Mouse (Mus musculus): ENCODE measurements around the gene Igfbp7. TPM values are rescaled to one million over a fixed set of nuclear protein-coding genes. Genes with fewer than 3 reads are reported as not detected.

Igfbp7 gene
- polyA plus RNA-seq, 1 experiment from 2014 or later, result 475 TPM

GRCm38 (mm10) chr5:77408530-77408929 is 689 bp upstream of the Igfbp7 start:
- Histone ChIP-seq H3K27me3 (ENCODE audit: insufficient read depth, low read length) (no peaks in the 10 kb centered on the region), H3K4me2 (replicated peaks; ENCODE audit: low read depth, low read length) (0 out of 2 replicates have a peak overlapping the region, but pooled peaks have one; percentile 84), H3K27ac (ENCODE audit: low read length) (no peak overlapping the region), H3K4me1 (ENCODE audit: insufficient read depth, low read length) (peaks cover 17% of the 10 kb centered on the region; the same call in 1 of the 2 replicates), H3K9me3 (ENCODE audit: low read length) (no peaks in the 10 kb centered on the region), H3K36me3 (ENCODE audit: insufficient read depth, low read length) (no peaks in the 10 kb centered on the region), H3K9ac (replicated peaks; ENCODE audit: low read length) (no peak overlapping the region), H3K4me3 (ENCODE audit: low read length) (no peak overlapping the region)
- WGBS, result 90% methylated on average over 6 of the region's 6 CpGs
- ATAC-seq (ENCODE audit: low FRiP score, low TSS enrichment), result no peak

- peak overlapping the region; percentile 87 for H3K27ac ChIP-seq (ENCODE audit: low read length)
- H3K9ac ChIP-seq (replicated peaks; ENCODE audit: low read length), result peak overlapping the region; percentile 83
- H3K9me3 ChIP-seq (ENCODE audit: low read length), result no peaks in the 10 kb centered on the region
- ATAC-seq (ENCODE audit: low FRiP score, low TSS enrichment), result no peak
- peak overlapping the region; percentile 84 for H3K4me2 ChIP-seq (replicated peaks; ENCODE audit: low read depth, low read length)
- H3K36me3 ChIP-seq (ENCODE audit: insufficient read depth, low read length), result no peaks in the 10 kb centered on the region
- WGBS, result 45% methylated on average over 5 of the region's 5 CpGs
- peaks cover 24% of the 10 kb centered on the region for H3K4me1 ChIP-seq (ENCODE audit: insufficient read depth, low read length)
- H3K4me3 ChIP-seq (ENCODE audit: low read length), result peak overlapping the region; percentile 74
- H3K27me3 ChIP-seq (ENCODE audit: insufficient read depth, low read length), result no peaks in the 10 kb centered on the region
These were observed 1.4 kb downstream of the Igfbp7 start for GRCm38 (mm10) chr5:77406371-77406871.

- Histone ChIP-seq H3K4me3 (ENCODE audit: low read length) (peak overlapping the region; percentile 28), H3K27ac (ENCODE audit: low read length) (peak overlapping the region; percentile 13; the same call in 1 of the 2 replicates), H3K4me2 (replicated peaks; ENCODE audit: low read depth, low read length) (peak overlapping the region; percentile 35), H3K27me3 (ENCODE audit: insufficient read depth, low read length) (no peaks in the 10 kb centered on the region), H3K9me3 (ENCODE audit: low read length) (no peaks in the 10 kb centered on the region), H3K4me1 (ENCODE audit: insufficient read depth, low read length) (peaks cover 32% of the 10 kb centered on the region), H3K36me3 (ENCODE audit: insufficient read depth, low read length) (no peaks in the 10 kb centered on the region), H3K9ac (replicated peaks; ENCODE audit: low read length) (peak overlapping the region; percentile 37; the same call in 1 of the 2 replicates)
- no peak for ATAC-seq (ENCODE audit: low FRiP score, low TSS enrichment)
- WGBS, result 71% methylated on average over 5 of the region's 5 CpGs
These were observed 2.3 kb downstream of the Igfbp7 start for GRCm38 (mm10) chr5:77405455-77406057.

- H3K4me1 ChIP-seq (ENCODE audit: insufficient read depth, low read length), result peaks cover 38% of the 10 kb centered on the region
- WGBS, result 71% methylated on average over 9 of the region's 10 CpGs
- H3K9me3 ChIP-seq (ENCODE audit: low read length), result no peaks in the 10 kb centered on the region
- peak overlapping the region; percentile 28; the same call in 1 of the 2 replicates for H3K4me3 ChIP-seq (ENCODE audit: low read length)
- peak overlapping the region; percentile 35 for H3K4me2 ChIP-seq (replicated peaks; ENCODE audit: low read depth, low read length)
- no peaks in the 10 kb centered on the region for H3K36me3 ChIP-seq (ENCODE audit: insufficient read depth, low read length)
- ATAC-seq (ENCODE audit: low FRiP score, low TSS enrichment), result no peak
- no peaks in the 10 kb centered on the region for H3K27me3 ChIP-seq (ENCODE audit: insufficient read depth, low read length)
- no peak overlapping the region; the same call in 1 of the 2 replicates for H3K9ac ChIP-seq (replicated peaks; ENCODE audit: low read length)
- 0 out of 2 replicates have a peak overlapping the region, but pooled peaks have one; percentile 13 for H3K27ac ChIP-seq (ENCODE audit: low read length)
These were observed 2.9 kb downstream of the Igfbp7 start for GRCm38 (mm10) chr5:77404941-77405340.

GRCm38 (mm10) chr5:77402901-77403300 is 4.9 kb downstream of the Igfbp7 start:
- Histone ChIP-seq H3K4me2 (replicated peaks; ENCODE audit: low read depth, low read length) (no peak overlapping the region), H3K4me1 (ENCODE audit: insufficient read depth, low read length) (peaks cover 56% of the 10 kb centered on the region), H3K36me3 (ENCODE audit: insufficient read depth, low read length) (no peaks in the 10 kb centered on the region), H3K27me3 (ENCODE audit: insufficient read depth, low read length) (no peaks in the 10 kb centered on the region), H3K27ac (ENCODE audit: low read length) (peak overlapping the region; percentile 11; the same call in 1 of the 2 replicates), H3K9ac (replicated peaks; ENCODE audit: low read length) (no peak overlapping the region), H3K4me3 (ENCODE audit: low read length) (no peak overlapping the region), H3K9me3 (ENCODE audit: low read length) (no peaks in the 10 kb centered on the region)
- ATAC-seq (ENCODE audit: low FRiP score, low TSS enrichment), result no peak
- WGBS, result 62% methylated on average over 5 of the region's 5 CpGs

GRCm38 (mm10) chr5:77402137-77402536 is 5.7 kb downstream of the Igfbp7 start:
- ATAC-seq (ENCODE audit: low FRiP score, low TSS enrichment), result no peak
- Histone ChIP-seq H3K27me3 (ENCODE audit: insufficient read depth, low read length) (no peaks in the 10 kb centered on the region), H3K36me3 (ENCODE audit: insufficient read depth, low read length) (no peaks in the 10 kb centered on the region), H3K27ac (ENCODE audit: low read length) (no peak overlapping the region), H3K4me3 (ENCODE audit: low read length) (no peak overlapping the region), H3K9me3 (ENCODE audit: low read length) (no peaks in the 10 kb centered on the region), H3K9ac (replicated peaks; ENCODE audit: low read length) (no peak overlapping the region), H3K4me2 (replicated peaks; ENCODE audit: low read depth, low read length) (no peak overlapping the region), H3K4me1 (ENCODE audit: insufficient read depth, low read length) (peaks cover 56% of the 10 kb centered on the region)
- 41% methylated on average over 5 of the region's 5 CpGs for WGBS

- 73% methylated on average over 6 of the region's 6 CpGs for WGBS
- Histone ChIP-seq H3K27ac (ENCODE audit: low read length) (peak overlapping the region; percentile 45), H3K9me3 (ENCODE audit: low read length) (no peaks in the 10 kb centered on the region), H3K4me2 (replicated peaks; ENCODE audit: low read depth, low read length) (no peak overlapping the region), H3K9ac (replicated peaks; ENCODE audit: low read length) (0 out of 2 replicates have a peak overlapping the region, but pooled peaks have one; percentile 2), H3K4me1 (ENCODE audit: insufficient read depth, low read length) (peaks cover 56% of the 10 kb centered on the region), H3K36me3 (ENCODE audit: insufficient read depth, low read length) (no peaks in the 10 kb centered on the region), H3K4me3 (ENCODE audit: low read length) (no peak overlapping the region), H3K27me3 (ENCODE audit: insufficient read depth, low read length) (no peaks in the 10 kb centered on the region)
- peak; percentile 39; the same call in 1 of the 2 replicates for ATAC-seq (ENCODE audit: low FRiP score, low TSS enrichment)
These were observed 7.0 kb downstream of the Igfbp7 start for GRCm38 (mm10) chr5:77400823-77401222.

GRCm38 (mm10) chr5:77400151-77400550 is 7.7 kb downstream of the Igfbp7 start:
- no peaks in the 10 kb centered on the region for H3K9me3 ChIP-seq (ENCODE audit: low read length)
- peak overlapping the region; percentile 45 for H3K27ac ChIP-seq (ENCODE audit: low read length)
- H3K4me3 ChIP-seq (ENCODE audit: low read length), result no peak overlapping the region
- no peak overlapping the region for H3K4me2 ChIP-seq (replicated peaks; ENCODE audit: low read depth, low read length)
- ATAC-seq (ENCODE audit: low FRiP score, low TSS enrichment), result peak; percentile 66; the same call in 1 of the 2 replicates
- no peaks in the 10 kb centered on the region for H3K36me3 ChIP-seq (ENCODE audit: insufficient read depth, low read length)
- 66% methylated on average over 7 of the region's 7 CpGs for WGBS
- no peaks in the 10 kb centered on the region for H3K27me3 ChIP-seq (ENCODE audit: insufficient read depth, low read length)
- no peak overlapping the region for H3K9ac ChIP-seq (replicated peaks; ENCODE audit: low read length)
- H3K4me1 ChIP-seq (ENCODE audit: insufficient read depth, low read length), result peaks cover 55% of the 10 kb centered on the region

- no peak overlapping the region for H3K9ac ChIP-seq (replicated peaks; ENCODE audit: low read length)
- peak overlapping the region; percentile 74 for H3K27ac ChIP-seq (ENCODE audit: low read length)
- 65% methylated on average over 4 of the region's 4 CpGs for WGBS
- no peaks in the 10 kb centered on the region for H3K9me3 ChIP-seq (ENCODE audit: low read length)
- peaks cover 58% of the 10 kb centered on the region for H3K4me1 ChIP-seq (ENCODE audit: insufficient read depth, low read length)
- no peak overlapping the region for H3K4me3 ChIP-seq (ENCODE audit: low read length)
- no peak overlapping the region for H3K4me2 ChIP-seq (replicated peaks; ENCODE audit: low read depth, low read length)
- H3K36me3 ChIP-seq (ENCODE audit: insufficient read depth, low read length), result no peaks in the 10 kb centered on the region
- no peak for ATAC-seq (ENCODE audit: low FRiP score, low TSS enrichment)
- H3K27me3 ChIP-seq (ENCODE audit: insufficient read depth, low read length), result no peaks in the 10 kb centered on the region
These were observed 8.8 kb downstream of the Igfbp7 start for GRCm38 (mm10) chr5:77399076-77399475.
